Mouse (Mus musculus) retina, embryonic 14.5 days (tissue): ENCODE results near the gene Cacnb3.
A peak's percentile ranks its signal among the peaks of the same experiment; 100 is the strongest.

ENCODE experiments used
- DNase-seq: peaks from one replicate; pipeline ENCODE4 v3.0.0-alpha.2; 2015; ENCODE audit warnings: low spot score

Cacnb3 gene

DNA sequence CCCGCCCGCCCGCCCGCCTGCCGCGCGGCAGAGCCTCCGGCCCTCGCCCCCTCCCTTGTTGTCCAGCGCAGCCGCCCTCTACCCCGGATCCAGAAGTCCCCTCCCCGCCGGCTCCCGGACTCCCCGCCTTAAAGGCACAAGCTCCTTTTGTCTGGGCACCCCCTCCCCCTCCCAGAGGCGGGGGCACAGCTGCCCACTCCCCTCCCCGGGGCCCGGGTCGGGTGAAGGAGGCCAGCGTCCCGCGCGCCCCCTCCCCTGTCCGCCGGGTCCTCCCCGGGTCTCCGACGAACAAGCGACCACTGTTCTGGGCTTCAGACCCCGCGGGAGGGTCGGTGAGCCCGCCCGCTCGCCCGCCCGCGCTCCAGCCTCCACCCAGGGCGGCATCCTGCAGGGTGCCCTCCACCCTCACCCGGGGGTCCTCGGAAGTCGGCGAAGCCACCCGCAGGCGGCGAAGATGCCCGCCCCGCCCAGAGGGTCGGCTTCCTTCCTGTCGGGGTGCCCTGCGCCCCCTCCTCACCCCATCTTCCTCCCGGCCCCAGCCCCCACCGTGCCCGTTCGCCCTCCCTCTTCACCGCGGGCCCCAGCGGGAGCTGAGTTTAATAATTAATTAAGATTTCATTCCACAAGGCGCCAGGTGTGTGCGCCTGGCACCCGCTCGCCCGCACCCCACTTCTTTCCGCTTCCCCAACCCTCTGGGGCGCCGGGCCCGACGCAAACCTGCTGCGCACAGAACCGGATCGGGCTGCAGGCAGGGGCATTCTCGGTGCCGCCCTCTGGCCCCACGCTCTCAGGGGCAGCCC is 21.1 kb upstream of the Cacnb3 start, which contains the start of gene Adcy6:
Gene Adcy6 (minus strand): TSS at position 746 of the 800 bp plus-strand sequence.
- DNase-seq: peak; percentile 82

GRCm38 (mm10) chr15:98610131-98610633 is 20.5 kb upstream of the Cacnb3 start:
- DNase-seq: peak; percentile 37

DNA sequence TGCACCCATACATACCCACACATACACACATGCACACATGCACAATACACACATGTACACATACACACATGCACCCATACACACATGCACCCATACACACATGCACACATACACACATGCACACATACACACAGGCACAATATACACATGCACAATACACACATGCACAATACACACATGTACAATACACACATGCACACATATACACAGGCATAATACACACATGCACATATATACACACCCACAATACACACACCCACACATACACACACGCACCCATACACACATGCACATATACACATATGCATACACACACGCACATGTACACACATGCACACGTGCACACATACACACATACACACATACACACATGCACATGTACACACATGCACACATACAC is 18.4 kb upstream of the Cacnb3 start:
- DNase-seq: no peak

DNA sequence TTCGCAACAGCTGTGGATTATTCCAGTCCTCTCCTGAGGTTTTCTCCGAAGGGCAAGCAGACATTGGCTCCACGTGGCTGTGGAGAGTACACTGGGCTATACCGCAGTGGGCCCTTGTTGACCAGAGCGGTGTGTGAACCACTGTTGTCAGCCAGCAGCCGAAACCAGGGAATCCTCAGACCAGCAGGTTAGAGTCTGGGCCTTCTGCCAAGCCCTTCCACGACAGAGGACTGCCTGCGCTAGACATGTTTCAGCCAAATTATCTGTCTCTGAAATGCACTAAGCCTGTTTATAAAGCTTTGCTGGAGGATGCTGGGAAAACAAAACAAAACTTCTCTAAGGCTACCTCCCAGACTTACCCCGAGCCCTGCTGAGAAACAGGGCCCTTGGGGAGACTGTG is 16.1 kb upstream of the Cacnb3 start:
- no peak for DNase-seq

DNA sequence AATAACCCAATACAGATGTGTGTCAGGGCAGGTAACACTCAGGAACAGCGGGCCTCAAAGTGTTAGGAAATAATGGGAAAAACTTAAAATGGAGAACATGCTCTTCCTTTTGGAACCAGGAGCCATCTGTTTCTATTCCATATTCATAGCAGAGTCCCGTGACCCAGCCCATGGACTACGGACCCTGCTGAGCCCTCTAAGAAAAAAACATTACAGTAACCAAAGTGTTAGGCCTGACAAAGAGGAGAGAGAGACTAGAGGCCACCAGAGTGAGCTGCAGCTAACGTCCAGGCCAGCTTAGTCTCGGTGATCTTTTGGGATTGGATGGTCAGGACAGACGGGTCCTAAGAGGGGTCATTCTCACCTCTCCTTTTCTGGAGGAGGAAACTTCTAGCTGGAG is 15.7 kb upstream of the Cacnb3 start:
- no peak for DNase-seq

- no peak for DNase-seq
Observed at GRCm38 (mm10) chr15:98615751-98616150, 14.9 kb upstream of the Cacnb3 start.

GRCm38 (mm10) chr15:98616362-98617175 is 14.1 kb upstream of the Cacnb3 start:
- no peak for DNase-seq

DNA sequence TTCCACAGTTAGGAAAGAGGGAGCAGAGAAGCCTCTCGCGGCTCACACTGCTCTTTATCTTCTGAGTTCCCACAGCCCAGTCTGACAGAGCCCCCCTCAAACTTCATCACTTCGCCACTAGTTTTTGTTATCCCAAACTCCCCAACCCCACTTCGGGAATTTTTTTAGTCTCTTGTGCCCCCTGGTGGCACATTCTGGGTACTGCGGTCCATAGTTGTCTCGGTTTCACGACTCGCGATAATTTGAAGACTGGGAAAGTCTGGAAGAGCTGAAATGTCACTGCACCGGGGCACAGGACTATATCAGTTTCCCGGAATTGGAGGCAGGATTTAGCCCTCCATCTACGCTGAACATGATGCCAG is 13.5 kb upstream of the Cacnb3 start:
- peak; percentile 92 for DNase-seq

DNA sequence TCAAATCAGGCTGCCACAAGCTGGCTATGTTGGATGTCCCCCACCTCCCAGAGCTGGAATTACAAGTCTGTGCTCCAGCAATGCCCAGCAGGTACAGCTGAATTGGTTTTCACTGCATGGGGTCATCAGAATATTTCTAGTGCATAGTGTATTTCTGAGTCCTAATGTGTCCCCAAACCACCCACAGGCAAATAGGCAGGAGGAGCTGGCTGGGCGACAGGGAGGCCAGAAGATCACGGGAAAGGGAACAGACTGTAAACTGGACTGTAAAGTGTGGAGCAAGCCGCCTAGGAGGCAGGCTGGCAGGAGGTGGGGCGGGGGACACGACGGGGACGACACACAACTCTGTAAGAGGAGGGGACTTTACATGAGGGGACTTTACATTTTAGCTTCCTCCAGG is 8.4 kb upstream of the Cacnb3 start:
- DNase-seq: no peak

- DNase-seq: no peak
Observed at GRCm38 (mm10) chr15:98622721-98623120, 7.9 kb upstream of the Cacnb3 start.

GRCm38 (mm10) chr15:98623361-98623821 is 7.2 kb upstream of the Cacnb3 start:
- no peak for DNase-seq

DNA sequence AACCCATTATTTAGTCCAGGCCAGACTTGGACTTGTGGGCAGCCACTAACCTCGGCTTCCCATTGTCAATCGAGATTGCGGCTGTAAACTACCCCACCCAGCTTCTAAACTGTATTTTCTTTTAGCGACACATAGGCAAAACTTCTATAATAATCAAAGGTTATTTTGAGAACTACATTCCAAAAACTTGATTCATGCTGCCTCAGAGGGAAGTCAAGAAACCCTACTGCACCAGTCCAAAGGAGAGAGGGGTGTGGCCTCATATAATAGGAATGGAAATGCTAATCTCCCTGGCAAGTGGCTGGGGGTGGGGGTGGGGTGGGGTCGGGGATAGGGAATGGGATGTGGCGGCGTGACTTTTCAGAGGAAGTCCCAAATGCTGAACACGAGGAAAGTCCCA is 4.6 kb upstream of the Cacnb3 start:
- no peak for DNase-seq

- DNase-seq: no peak
Observed at GRCm38 (mm10) chr15:98626487-98627212, 4.0 kb upstream of the Cacnb3 start.

GRCm38 (mm10) chr15:98628589-98629254 is 1.9 kb upstream of the Cacnb3 start:
- DNase-seq: peak; percentile 66

- DNase-seq: no peak
Observed at GRCm38 (mm10) chr15:98629464-98629863, 1.2 kb upstream of the Cacnb3 start.

DNA sequence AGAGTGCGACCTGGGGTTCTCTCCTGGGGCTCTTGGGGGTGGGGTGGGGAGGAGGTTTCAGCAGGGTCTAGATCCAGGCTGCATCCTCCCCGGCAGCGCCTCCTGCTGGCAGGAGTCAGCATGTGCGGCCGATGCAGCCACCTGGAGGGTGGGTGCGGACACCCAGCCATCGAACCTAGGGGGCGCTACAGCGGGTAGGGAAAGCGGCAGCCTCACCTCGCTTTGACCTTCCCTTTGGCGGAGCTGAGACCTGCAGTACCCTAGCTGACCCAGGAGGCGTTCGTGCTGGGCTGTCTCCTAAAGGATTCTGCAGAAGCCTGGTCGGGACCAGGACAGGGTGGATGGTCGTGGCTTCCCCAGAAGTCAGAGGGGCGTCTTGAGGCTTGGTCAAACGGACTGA is 853 bp downstream of the Cacnb3 start:
- peak; percentile 91 for DNase-seq

GRCm38 (mm10) chr15:98632107-98632744 is 1.6 kb downstream of the Cacnb3 start:
- DNase-seq: peak; percentile 67

DNA sequence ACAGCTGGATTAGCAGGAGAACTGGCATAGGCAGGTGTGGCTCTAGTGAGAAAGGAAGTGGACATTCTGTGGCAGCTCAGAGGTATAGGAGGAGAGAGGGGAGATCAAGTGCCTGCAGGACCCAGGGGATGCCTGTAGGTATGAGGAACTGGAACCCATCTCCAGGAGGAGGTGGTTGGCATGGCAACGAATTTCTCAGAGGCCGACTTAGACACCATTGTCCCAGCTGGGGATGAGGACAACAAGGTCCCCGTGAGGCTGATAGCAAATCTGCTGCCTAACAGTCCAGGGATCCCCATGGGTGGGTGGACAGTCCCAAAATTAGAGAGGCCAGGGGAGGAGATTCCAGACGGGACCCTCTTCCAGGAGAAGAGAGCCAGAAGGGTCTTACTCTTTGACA is 2.3 kb downstream of the Cacnb3 start:
- DNase-seq: peak; percentile 52

DNA sequence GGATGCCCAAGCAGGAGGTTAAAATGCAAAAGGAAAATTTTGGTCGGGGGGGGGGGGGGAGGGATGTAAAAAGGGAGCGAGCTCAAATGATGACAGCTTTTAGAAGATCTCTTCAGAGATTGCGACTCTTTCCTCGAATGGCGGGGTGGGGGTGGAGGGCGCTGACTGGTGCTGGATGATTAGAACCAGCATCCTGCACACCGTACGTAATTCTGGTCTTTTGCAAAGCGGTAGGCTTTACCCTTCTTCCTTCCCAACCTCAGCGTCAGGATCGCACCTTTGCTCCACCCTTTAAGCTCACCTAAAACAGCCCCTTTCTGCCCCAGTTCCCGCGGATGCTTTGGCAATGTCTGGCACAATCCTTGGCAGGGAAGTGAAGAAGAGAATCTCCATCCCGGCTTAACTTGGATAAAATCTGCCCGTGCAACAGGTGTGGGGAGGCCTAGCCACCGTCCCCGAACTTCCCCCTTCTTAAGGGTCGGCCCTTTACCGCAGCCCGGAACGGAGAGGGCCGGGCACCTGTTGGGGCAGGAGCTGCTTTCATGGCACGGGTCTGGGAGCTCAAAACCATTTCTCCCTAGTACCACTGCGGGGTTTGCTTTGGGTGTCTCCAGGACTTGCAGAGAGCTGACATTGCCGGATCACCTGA is 3.3 kb downstream of the Cacnb3 start:
- DNase-seq: no peak

GRCm38 (mm10) chr15:98634541-98635081 is 4.0 kb downstream of the Cacnb3 start:
- peak; percentile 84 for DNase-seq
